Mouse (Mus musculus) embryonic facial prominence, embryonic 13.5 days (tissue): ENCODE data around the gene Wdr46. TPM values are rescaled to one million over a fixed set of nuclear protein-coding genes. Genes with fewer than 3 reads are reported as not detected.
"Not testable (repeated sequence)": the region's sequence is repeated elsewhere in the genome, so short reads cannot be mapped to it uniquely, and the experiment has no call there.

Source experiments
- ATAC-seq: fragments of 200-750 bp; cut with Nextera tagmentation; 2 replicates; pipeline ENCODE4 v1.8.0; 2017; ENCODE audit warnings: low read depth; ENCODE audit not compliant: insufficient number of reproducible peaks, insufficient read depth, low FRiP score, low TSS enrichment
- H3K27ac ChIP-seq: fragments of 300-500 bp; sonication (generic); 2 replicates; pipeline ENCODE4 v1.5.1; 2015; ENCODE audit warnings: moderate library complexity, mild to moderate bottlenecking, inconsistent platforms
- H3K27me3 ChIP-seq: fragments of 300-500 bp; sonication (generic); 2 replicates; pipeline ENCODE4 v1.6.1; 2015; ENCODE audit warnings: mild to moderate bottlenecking, inconsistent platforms
- H3K36me3 ChIP-seq: fragments of 300-500 bp; sonication (generic); 2 replicates; pipeline ENCODE4 v1.6.1; 2015; ENCODE audit warnings: mild to moderate bottlenecking, inconsistent platforms
- H3K4me1 ChIP-seq: fragments of 300-500 bp; sonication (generic); 2 replicates; pipeline ENCODE4 v1.6.1; 2015; ENCODE audit warnings: inconsistent platforms
- H3K4me2 ChIP-seq: fragments of 300-500 bp; sonication (generic); 2 replicates; pipeline ENCODE4 v1.6.1; 2015; ENCODE audit warnings: moderate library complexity, mild to moderate bottlenecking, inconsistent platforms
- H3K4me3 ChIP-seq: fragments of 300-500 bp; sonication (generic); 2 replicates; pipeline ENCODE4 v1.5.1; 2015; ENCODE audit warnings: mild to moderate bottlenecking, inconsistent platforms
- H3K9ac ChIP-seq: fragments of 300-500 bp; sonication (generic); 2 replicates; pipeline ENCODE4 v1.6.1; 2015; ENCODE audit warnings: mild to moderate bottlenecking, inconsistent platforms
- H3K9me3 ChIP-seq: fragments of 300-500 bp; sonication (generic); 2 replicates; pipeline ENCODE4 v1.6.1; 2016; ENCODE audit warnings: inconsistent platforms
- WGBS: fragments of 180-500 bp; shearing (Covaris S2); methylation state at CpG from one replicate; pipeline ENCODE4 v1.1.7; 2015; ENCODE audit warnings: mixed read lengths; 5-methylcytosine and 5-hydroxymethylcytosine counted together
- polyA plus RNA-seq: library from polyadenylated mRNA; unstranded; fragments of >200 nt; fragmentation: Nextera tagmentation; extraction: Ambion mirVana; gene quantifications from 2 replicates; pipeline ENCODE4 v1.2.1, GENCODE M21; 2015

The Wdr46 gene
- polyA plus RNA-seq, 1 experiment from 2014 or later = 40.7 TPM

DNA sequence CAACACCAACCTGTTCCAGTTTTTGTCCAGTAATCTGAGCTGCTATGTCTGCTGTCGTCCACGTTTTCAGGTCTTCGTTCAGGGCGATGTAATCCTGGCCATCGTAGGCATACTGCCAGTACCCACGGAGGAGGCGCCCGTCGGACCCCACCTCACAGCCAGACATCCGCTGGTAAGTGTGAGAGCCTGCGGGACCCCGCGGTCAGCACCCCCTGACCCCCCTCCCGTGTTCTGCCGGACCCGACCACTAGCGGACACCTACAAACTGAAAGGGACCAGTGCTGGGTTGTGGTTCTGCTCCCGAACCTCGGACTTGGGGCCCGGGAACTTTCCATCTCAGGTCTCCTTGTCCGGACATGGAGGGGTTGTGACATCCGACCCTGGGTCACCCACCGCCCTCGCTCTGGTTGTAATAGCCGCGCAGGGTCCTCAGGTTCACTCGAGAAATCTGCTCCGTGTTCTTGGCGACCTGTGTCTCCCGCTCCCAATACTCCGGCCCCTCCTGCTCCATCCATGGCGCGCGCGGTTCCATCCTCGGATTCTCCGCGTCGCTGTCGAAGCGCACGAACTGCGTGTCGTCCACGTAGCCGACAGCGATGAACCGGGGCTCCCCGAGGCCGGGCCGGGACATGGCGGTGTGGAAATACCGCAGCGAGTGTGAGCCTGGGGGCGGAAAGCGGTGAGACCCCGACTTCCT, 37.5 kb downstream of the Wdr46 start:
- Histone ChIP-seq H3K4me2 (peak overlapping the region; percentile 58), H3K36me3 (no peaks in the 10 kb centered on the region), H3K9me3 (no peaks in the 10 kb centered on the region), H3K27me3 (peaks cover 72% of the 10 kb centered on the region), H3K4me3 (peak overlapping the region; percentile 42), H3K4me1 (peaks cover 22% of the 10 kb centered on the region), H3K9ac (peak overlapping the region; percentile 62), H3K27ac (no peak overlapping the region)
- WGBS = 1% methylated on average over 57 of the region's 57 CpGs
- no peak for ATAC-seq

DNA sequence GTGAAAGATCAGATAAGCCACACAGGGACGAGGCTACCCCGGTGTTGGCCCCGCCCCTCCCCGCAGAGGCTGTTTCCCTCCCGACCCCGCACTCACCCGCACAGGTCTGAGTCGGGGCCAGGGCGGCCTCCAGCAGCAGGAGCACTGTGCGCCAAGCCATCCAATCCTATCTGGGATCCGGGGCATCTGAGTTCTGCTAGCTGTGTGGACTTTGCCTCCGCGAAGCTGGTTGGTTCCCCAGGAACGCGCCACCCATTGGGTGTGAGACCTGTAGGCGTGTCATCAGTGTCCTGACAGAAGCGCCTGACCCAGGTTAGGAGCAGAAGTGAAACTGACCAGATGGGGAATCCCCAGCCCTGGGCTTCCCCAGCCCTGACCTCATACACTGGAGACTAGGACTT, 38.2 kb downstream of the Wdr46 start:
- H3K36me3 ChIP-seq = no peaks in the 10 kb centered on the region
- 1% methylated on average over 17 of the region's 17 CpGs for WGBS
- no peak overlapping the region for H3K27ac ChIP-seq
- H3K27me3 ChIP-seq = peaks cover 65% of the 10 kb centered on the region
- ATAC-seq = no peak
- H3K4me3 ChIP-seq = peak overlapping the region; percentile 42
- H3K4me2 ChIP-seq = peak overlapping the region; percentile 58
- peak overlapping the region; percentile 62 for H3K9ac ChIP-seq
- no peaks in the 10 kb centered on the region for H3K9me3 ChIP-seq
- H3K4me1 ChIP-seq = peaks cover 22% of the 10 kb centered on the region

DNA sequence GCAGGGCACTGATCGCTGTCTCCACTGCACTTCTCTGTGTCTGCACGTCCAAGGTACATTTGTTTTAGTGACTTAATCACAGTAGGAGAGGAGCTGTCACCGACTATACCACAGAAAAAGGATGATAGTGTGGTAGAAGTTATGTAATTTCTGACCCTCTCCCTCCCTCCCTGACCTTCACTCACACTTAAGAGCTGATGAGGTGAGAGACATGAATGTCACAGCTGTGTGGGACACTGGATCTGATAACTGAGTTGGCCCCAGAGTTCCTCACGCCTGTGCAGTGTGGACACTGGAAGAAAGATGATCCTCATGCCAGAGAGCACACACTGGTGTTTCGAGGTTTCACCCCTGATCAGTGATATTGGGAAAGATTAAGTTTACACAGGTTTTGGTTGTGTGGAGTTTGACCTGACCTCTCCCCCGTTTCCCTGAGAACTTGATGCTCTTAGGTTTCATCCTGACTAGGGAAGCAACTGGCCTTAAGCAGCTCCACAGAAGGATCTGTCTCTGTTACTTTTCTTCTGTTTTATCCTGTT, 39.1 kb downstream of the Wdr46 start:
- H3K27me3 ChIP-seq = peaks cover 58% of the 10 kb centered on the region
- no peaks in the 10 kb centered on the region for H3K36me3 ChIP-seq
- H3K27ac ChIP-seq = no peak overlapping the region
- H3K4me3 ChIP-seq = no peak overlapping the region
- 75% methylated on average over 6 of the region's 6 CpGs for WGBS
- no peak for ATAC-seq
- no peak overlapping the region for H3K9ac ChIP-seq
- H3K4me1 ChIP-seq = peaks cover 22% of the 10 kb centered on the region
- no peak overlapping the region for H3K4me2 ChIP-seq
- H3K9me3 ChIP-seq = no peaks in the 10 kb centered on the region

DNA sequence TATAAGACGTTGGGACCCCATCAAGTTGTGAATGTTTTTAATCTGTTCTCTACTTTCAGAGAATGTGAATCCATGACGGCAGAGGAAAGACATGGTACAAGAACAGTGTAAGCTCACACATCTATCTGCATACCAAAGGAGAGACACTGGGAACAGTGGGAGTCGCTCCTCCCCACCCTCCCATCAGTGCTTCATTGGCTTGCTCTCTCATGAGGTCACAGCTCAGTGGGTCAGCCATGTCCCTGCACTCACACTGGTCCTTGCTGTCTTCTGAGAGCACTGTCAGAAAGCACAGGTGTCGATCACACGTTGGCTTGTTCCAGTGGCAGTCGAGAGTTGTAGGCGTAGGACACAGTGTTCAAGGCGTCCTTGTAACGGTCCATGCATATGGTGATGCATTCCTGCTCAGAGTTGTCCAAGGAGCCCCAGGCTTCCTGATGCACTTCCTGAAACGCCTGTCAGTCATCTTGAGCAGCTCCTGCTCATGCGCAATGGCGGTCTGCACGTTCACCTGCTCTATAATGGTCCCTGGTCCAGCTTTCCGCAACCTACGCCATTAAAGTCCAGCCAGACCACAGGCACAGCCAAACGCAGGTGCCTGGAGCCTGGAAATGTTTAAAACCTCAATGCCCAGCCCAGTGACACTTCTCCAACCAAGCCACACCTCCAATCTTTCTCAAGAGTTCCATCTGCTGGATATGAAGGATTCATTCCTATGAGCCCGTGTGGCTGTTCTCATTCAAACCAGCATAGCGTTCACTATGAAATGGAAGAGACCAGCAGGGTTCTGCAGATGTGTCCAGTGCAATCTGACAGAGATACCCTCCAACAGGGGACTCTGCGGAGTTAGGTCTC, 39.9 kb downstream of the Wdr46 start:
- Histone ChIP-seq H3K4me2 (peak overlapping the region; percentile 66), H3K9me3 (no peaks in the 10 kb centered on the region), H3K4me3 (no peak overlapping the region), H3K9ac (no peak overlapping the region), H3K27ac (peak overlapping the region; percentile 72; the same call in 1 of the 2 replicates), H3K36me3 (no peaks in the 10 kb centered on the region), H3K4me1 (peaks cover 22% of the 10 kb centered on the region), H3K27me3 (peaks cover 51% of the 10 kb centered on the region)
- no peak for ATAC-seq
- WGBS = 75% methylated on average over 19 of the region's 19 CpGs

DNA sequence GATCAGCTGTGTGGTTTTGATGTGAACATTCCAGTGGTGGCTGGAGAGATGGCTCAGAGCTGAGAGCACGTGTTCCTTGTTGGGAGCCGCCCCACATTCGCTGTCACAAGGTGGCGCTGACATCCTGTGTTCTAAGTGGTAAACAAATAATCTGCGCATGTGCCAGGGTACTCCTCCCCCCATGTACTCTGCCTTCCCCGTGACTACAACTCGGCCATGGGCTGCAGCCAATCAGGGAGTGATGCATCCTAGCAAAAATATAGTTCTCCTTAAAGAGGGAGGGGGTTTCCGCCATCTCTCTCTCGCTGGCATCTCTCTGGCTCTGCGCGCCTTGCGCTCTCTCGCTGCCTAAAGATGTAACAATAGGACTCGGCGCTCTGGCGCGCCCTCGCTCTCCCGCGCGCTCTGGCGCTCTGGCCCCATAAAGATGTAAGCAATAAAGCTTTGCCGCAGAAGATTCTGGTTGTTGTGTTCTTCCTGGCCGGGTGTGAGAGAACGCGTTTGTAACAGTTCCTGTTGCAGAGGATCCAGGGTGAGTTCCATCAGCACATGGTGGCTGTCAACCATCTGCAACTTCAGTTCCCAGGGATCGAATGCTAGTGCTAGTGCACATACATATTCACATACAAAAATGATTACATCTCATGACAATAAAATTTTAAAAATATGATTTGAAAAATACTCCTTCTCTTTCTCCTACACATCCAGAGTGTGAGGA, 40.9 kb downstream of the Wdr46 start:
- peak overlapping the region; percentile 55 for H3K4me3 ChIP-seq
- peaks cover 43% of the 10 kb centered on the region for H3K27me3 ChIP-seq
- peak; percentile 90 for ATAC-seq
- peak overlapping the region; percentile 66 for H3K4me2 ChIP-seq
- H3K9ac ChIP-seq = peak overlapping the region; percentile 75
- H3K9me3 ChIP-seq, H3K36me3 ChIP-seq: not testable (repeated sequence)
- peaks cover 22% of the 10 kb centered on the region for H3K4me1 ChIP-seq
- WGBS = 1% methylated on average over 27 of the region's 27 CpGs
- H3K27ac ChIP-seq = peak overlapping the region; percentile 92

DNA sequence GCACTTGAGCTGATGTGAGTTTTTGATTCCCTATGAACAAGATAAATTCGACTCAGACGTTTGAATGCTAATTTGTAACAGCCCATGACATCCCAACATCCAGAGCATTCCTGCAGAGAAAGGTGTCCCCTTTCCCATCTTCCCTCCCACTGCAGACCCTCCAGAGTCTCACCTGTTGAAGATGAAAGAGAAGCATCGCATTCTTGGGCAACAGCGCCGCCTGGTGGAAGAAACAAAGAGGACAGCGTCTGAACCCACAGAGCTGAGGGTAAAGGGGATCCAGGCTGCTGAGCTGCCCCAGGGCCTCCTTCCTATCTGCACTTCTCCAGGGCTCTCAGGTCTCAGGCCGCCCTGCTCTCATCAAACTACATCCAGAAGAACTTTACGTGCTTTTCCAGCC, 41.7 kb downstream of the Wdr46 start:
- H3K9me3 ChIP-seq, H3K9ac ChIP-seq, H3K36me3 ChIP-seq, ATAC-seq, H3K27ac ChIP-seq: not testable (repeated sequence)
- peaks cover 22% of the 10 kb centered on the region for H3K4me1 ChIP-seq
- 10% methylated on average over 8 of the region's 8 CpGs for WGBS
- peaks cover 40% of the 10 kb centered on the region for H3K27me3 ChIP-seq
- H3K4me2 ChIP-seq = peak overlapping the region; percentile 66
- peak overlapping the region; percentile 55 for H3K4me3 ChIP-seq

DNA sequence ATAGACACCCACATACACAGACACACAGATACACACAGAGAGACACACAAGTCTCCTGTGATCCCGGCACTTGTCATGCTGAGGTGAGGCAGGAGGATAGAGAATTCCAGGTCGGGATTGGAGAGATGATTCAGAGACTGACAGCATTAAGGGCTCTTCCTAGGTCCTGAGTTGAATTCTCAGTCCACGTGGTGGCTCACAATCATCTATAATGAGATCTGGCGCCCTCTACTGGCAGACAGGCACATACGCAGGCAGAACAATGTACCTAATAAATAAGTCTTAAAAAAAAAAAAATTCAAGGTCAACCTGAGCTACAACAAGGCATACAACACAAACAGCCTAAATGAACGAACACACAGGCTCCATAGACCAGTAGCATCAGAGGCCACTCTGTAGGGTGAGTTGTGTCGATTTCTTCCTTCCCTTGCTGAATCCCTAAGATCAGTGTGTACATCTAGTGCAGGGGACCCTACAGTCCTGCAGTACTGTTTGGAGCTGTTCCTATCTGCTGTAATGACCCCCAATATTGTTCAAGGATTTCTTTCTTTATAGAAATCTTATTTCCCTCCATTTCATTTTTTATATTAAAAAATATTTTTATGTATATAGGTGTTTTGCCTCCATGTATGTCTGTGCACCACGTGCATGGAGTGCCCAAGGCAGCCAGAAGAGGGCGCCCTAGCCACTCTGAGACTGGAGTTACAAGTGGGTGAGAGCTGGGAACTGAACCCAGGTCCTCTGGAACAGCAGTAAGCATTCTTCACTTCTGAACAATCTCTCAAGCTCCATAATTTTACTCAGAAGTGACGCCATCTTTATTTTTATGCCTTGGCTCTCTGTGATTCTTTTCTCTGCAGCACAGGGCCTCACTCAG, 51.6 kb downstream of the Wdr46 start:
- WGBS = 31% methylated on average over 10 of the region's 10 CpGs

DNA sequence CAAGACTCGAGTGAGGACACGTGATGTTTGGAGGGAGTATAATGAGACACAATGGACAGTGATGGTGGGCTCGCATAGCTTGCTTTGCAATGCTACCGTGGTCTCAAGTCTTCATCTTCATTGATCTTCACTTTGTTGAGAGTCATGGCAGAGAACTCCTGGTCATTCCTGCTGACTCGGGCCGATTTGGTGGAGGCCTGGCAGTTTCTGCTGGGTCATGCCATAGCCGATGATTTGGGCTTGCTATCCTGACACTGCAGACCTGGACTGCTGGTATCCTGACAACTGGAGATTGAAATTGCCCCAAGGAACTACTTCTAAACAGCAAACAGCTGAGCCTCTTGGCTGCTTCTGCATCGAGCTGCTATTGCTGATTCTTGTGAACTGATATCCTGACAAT, 54.5 kb downstream of the Wdr46 start:
- Histone ChIP-seq H3K9ac (no peak overlapping the region), H3K4me2 (no peak overlapping the region), H3K4me1 (peaks cover 6% of the 10 kb centered on the region; the same call in 1 of the 2 replicates), H3K36me3 (no peaks in the 10 kb centered on the region), H3K27me3 (peaks cover 41% of the 10 kb centered on the region), H3K9me3 (no peaks in the 10 kb centered on the region), H3K27ac (no peak overlapping the region), H3K4me3 (no peak overlapping the region)
- WGBS = 88% methylated on average over 8 of the region's 8 CpGs
- ATAC-seq = no peak

More for the DNA sequence above, 51.6 kb downstream of the Wdr46 start:
- Histone ChIP-seq H3K4me3 (no peak overlapping the region), H3K9me3 (no peaks in the 10 kb centered on the region), H3K4me1 (no peaks in the 10 kb centered on the region), H3K9ac (no peak overlapping the region), H3K36me3 (no peaks in the 10 kb centered on the region), H3K27me3 (peaks cover 22% of the 10 kb centered on the region), H3K4me2 (no peak overlapping the region), H3K27ac (no peak overlapping the region)
- ATAC-seq = no peak

DNA sequence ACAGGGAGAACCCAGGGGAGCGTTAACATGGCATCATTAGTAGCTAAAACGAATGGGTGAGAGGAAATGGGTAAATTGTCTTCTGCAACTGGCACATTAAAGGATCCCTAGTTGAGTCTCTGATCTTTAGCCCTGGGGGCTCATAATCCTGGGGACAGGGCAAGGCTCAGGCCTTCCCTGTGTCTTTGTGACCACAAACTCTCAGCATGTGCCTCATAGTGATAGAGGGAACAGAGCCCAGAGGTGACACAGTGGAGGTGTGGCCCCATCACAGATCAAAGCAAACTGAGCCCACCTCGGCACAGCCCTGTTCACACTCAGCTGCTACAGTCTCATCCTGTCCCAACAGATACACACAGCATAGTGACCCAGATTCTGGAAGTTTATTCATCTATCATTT, 55.2 kb downstream of the Wdr46 start:
- WGBS = 64% methylated on average over 3 of the region's 3 CpGs
- Histone ChIP-seq H3K27ac (no peak overlapping the region), H3K4me1 (peaks cover 11% of the 10 kb centered on the region; the same call in 1 of the 2 replicates), H3K9ac (no peak overlapping the region), H3K27me3 (peaks cover 48% of the 10 kb centered on the region), H3K4me2 (no peak overlapping the region), H3K9me3 (no peaks in the 10 kb centered on the region), H3K36me3 (no peaks in the 10 kb centered on the region), H3K4me3 (no peak overlapping the region)
- ATAC-seq = no peak

DNA sequence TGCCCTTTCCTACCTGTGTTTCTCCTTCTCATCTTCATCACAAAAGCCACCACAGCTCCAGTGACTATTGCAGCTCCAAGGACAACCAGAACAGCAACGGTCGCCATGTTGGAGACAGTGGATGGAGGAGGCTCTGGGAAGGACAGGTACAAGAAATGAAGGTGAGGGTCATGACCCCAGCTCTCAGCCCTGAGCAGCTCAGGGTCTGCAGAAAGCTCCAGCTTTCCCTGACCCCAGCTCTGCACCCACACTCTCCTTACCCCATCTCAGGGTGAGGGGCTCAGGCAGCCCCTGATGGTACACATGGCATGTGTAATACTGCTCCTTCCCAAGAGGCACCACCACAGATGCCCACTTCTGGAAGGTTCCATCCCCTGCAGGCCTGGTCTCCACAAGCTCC, 56.6 kb downstream of the Wdr46 start:
- ATAC-seq, H3K9me3 ChIP-seq, H3K4me2 ChIP-seq, H3K36me3 ChIP-seq, H3K9ac ChIP-seq, H3K27ac ChIP-seq, H3K4me3 ChIP-seq: not testable (repeated sequence)
- 79% methylated on average over 2 of the region's 2 CpGs for WGBS
- Histone ChIP-seq H3K27me3 (peaks cover 62% of the 10 kb centered on the region), H3K4me1 (peaks cover 11% of the 10 kb centered on the region; the same call in 1 of the 2 replicates)
